Mouse (Mus musculus) thymus, postnatal 14 days (tissue): ENCODE data around the gene Olfr846.

Source experiments
- DNase-seq: peaks from one replicate; pipeline ENCODE4 v3.0.0; 2021

Gene Olfr846

DNA sequence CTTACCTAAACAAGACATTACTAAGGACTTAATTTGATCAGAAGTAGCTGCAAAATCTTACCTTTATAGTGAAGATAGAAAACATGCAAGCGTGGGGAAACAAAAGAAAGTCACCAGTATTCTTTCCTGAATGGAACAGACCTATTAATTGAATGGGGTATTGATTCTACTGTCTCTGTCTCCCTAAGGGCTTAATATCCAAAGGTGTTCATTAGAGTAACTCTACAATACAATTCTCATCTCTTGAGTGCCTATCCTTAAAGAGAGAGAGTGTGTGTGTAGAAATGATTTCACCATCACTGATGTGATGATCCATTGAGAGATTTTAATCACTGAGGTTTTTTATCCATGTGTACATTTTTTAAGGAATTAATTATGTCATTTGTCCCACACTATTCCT, at the start of gene Olfr846:
Gene Olfr846 (minus strand): TSS at position 101 of the 400 bp plus-strand sequence.
- DNase-seq = no peak

DNA sequence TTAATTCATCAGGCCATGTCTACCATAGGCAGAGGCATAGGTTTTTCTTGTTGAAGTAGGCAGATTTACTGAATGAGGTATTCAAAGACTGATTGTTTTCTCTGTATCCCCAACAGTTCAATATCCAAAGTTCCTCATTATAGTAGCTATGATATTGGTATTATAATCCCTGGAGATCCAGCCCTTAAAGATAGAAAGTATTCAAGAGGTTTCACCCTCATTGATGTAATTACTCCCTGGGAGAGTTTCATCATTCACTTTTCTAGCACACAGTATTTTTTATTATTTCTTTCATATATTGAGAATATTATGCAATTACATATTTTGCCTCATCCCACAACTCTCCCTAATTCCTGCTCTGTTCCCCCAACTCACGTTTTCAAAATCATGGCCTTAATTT, 14.8 kb upstream of the Olfr846 start, which contains the start of gene Olfr847:
Gene Olfr847 (minus strand): TSS at position 101 of the 400 bp plus-strand sequence.
- DNase-seq = no peak

DNA sequence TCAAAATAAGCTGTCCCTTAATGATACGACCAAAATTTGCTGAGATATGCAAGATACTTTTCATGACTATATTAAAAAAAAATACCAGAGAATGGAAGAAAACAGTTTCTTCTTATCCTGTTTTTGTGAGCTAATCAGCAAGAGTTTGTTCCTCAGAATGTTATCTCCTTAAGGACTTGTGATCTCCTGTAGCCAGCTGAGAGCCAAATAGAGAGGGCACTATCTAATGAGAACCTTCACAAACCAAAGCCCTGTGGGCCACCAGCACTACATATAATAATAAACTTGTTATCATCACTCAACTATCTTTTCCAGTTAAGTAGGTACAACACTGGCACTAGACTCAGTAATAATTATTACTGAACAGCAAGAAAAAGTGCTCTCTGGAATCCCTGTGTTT, 27.6 kb downstream of the Olfr846 start, which contains the start of gene Olfr845:
Gene Olfr845 (plus strand): TSS at position 301 of the 400 bp plus-strand sequence.
- no peak for DNase-seq

DNA sequence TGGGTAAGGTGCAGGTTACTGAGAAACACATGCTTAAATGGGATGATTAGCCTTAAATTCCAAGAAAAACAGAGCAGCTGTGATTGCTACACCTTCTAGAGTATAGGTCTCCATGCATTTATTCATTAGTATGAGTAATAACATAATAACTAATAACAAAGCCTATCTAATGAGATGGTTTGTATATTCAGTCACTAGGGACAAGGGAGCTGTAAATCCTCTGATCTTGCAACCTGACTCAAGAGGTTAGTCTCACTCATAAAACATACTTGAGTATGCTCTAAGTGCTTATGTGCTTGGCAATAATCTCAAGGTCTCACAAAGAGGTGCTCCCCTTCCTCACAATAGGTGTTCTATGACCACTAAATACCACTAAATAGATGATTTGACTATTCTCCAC, 47.8 kb downstream of the Olfr846 start, which contains the start of gene Olfr844:
Gene Olfr844 (plus strand): TSS at position 301 of the 400 bp plus-strand sequence.
- no peak for DNase-seq
